8 mouse cellular contexts compared by ENCODE assay signal in genomic region chr11:118490566-118491218, GRCm38 (mm10). TPM values are rescaled to one million over a fixed set of nuclear protein-coding genes. Genes with fewer than 3 reads are reported as not detected.
A peak's percentile ranks its signal among the peaks of the same experiment; 100 is the strongest.
DNase-seq lines count a peak whose midpoint lies in the region; ATAC-seq and TF ChIP-seq lines count a peak whose summit lies in the region.

No protein-coding gene starts in this region.

- DNase-seq in cerebellum, adult 11 months, result peak; percentile 52
- peak; percentile 90 to 93 for DNase-seq in cerebellum, postnatal 10 days
- peak; percentile 63 to 67 for DNase-seq in gastrocnemius, adult 8-10 months (ENCODE audit: low spot score in 2 of 2)
- no peak for DNase-seq in liver, adult 2 months (ENCODE audit: extremely low read depth, low read depth, low spot score)
- peak; percentile 76 for DNase-seq in naive thymus-derived CD4-positive, alpha-beta T cell, adult 2 months (ENCODE audit: low read depth)

- no peak overlapping the region for H3K27ac ChIP-seq in hindbrain, embryonic 16.5 days (ENCODE audit: low read depth, low read length)
- no peak overlapping the region for H3K27ac ChIP-seq in liver, adult 2 months (replicated peaks; ENCODE audit: insufficient read depth, low read depth, low read length)
- no peak overlapping the region for H3K27ac ChIP-seq in testis, adult 2 months (ENCODE audit: control insufficient read depth, insufficient read depth, low read depth, low read length)

- H3K36me3 ChIP-seq in hindbrain, embryonic 16.5 days (ENCODE audit: control insufficient read depth, insufficient read depth, low read length), result no peaks in the 10 kb centered on the region; the same call in 1 of the 2 replicates
- H3K36me3 ChIP-seq in liver, adult 2 months (ENCODE audit: control insufficient read depth, insufficient read depth, low read length), result peaks cover 1% of the 10 kb centered on the region; the same call in 1 of the 2 replicates
- no peaks in the 10 kb centered on the region for H3K36me3 ChIP-seq in testis, adult 2 months (ENCODE audit: control insufficient read depth, insufficient read depth, low read length)

- no peak for TF ChIP-seq POLR2A in liver, adult 2 months (IDR thresholded peaks at IDR 0.05; ENCODE audit: extremely low read depth, insufficient read depth, low read length)
- TF ChIP-seq POLR2A in testis, adult 2 months (IDR thresholded peaks at IDR 0.05; ENCODE audit: control insufficient read depth, low read depth, low read length), result no peak

- H3K79me2 ChIP-seq in liver, adult 2 months (ENCODE audit: control insufficient read depth, insufficient read depth, low read length), result no peaks in the 10 kb centered on the region

- peaks cover 21% of the 10 kb centered on the region for H3K4me1 ChIP-seq in hindbrain, embryonic 16.5 days (ENCODE audit: control insufficient read depth, insufficient read depth, low read depth, low read length)
- H3K4me1 ChIP-seq in liver, adult 2 months (ENCODE audit: control insufficient read depth, insufficient read depth, low read length), result no peaks in the 10 kb centered on the region
- H3K4me1 ChIP-seq in testis, adult 2 months (ENCODE audit: control insufficient read depth, insufficient read depth, low read length), result peaks cover 12% of the 10 kb centered on the region

- no peak for ATAC-seq in cerebellum, adult (ENCODE audit: insufficient number of reproducible peaks, low FRiP score, low TSS enrichment)
- ATAC-seq in hindbrain, embryonic 16.5 days, result no peak

- H3K4me2 ChIP-seq in hindbrain, embryonic 16.5 days (ENCODE audit: low read length), result no peak overlapping the region; the same call in 1 of the 2 replicates

- peak; percentile 91 for TF ChIP-seq CTCF in liver, adult 2 months (IDR thresholded peaks at IDR 0.05; ENCODE audit: low read depth, low read length)
- TF ChIP-seq CTCF in testis, adult 2 months (IDR thresholded peaks at IDR 0.05; ENCODE audit: control insufficient read depth, insufficient read depth, insufficient replicate concordance, low read depth, low read length), result peak; percentile 75; the same call in 1 of the 2 replicates

- H3K9ac ChIP-seq in hindbrain, embryonic 16.5 days (ENCODE audit: low read depth, low read length), result 0 out of 2 replicates have a peak overlapping the region, but pooled peaks have one; percentile 24
- no peak overlapping the region for H3K9ac ChIP-seq in liver, adult 2 months (ENCODE audit: low read depth, low read length)

- no peaks in the 10 kb centered on the region for H3K9me3 ChIP-seq in hindbrain, embryonic 16.5 days (ENCODE audit: control insufficient read depth, low read length)

- WGBS in hindbrain, embryonic 16.5 days, result 18% methylated on average over 22 of the region's 22 CpGs
- WGBS in liver, adult 2 months, result 27% methylated on average over 22 of the region's 22 CpGs

- H3K4me3 ChIP-seq in hindbrain, embryonic 16.5 days (ENCODE audit: low read length), result no peak overlapping the region
- no peak overlapping the region for H3K4me3 ChIP-seq in liver, adult 2 months (ENCODE audit: insufficient read depth, low read depth, low read length)
- H3K4me3 ChIP-seq in testis, adult 2 months (ENCODE audit: control insufficient read depth, low read depth, low read length), result peak overlapping the region; percentile 30

- no peaks in the 10 kb centered on the region for H3K27me3 ChIP-seq in hindbrain, embryonic 16.5 days (replicated peaks; ENCODE audit: control insufficient read depth, insufficient read depth, low read length)
- no peaks in the 10 kb centered on the region for H3K27me3 ChIP-seq in liver, adult 2 months (ENCODE audit: control insufficient read depth, insufficient read depth, low read length)
- H3K27me3 ChIP-seq in testis, adult 2 months (ENCODE audit: control insufficient read depth, insufficient read depth, low read length), result peaks cover 3% of the 10 kb centered on the region; the same call in 1 of the 2 replicates

RNA-seq across cellular contexts. Expression of gene Engase, which starts 14.1 kb away (rescaled TPM):
- 1 to 10 TPM; 4.3 to 6.8 (median 4.5) TPM for total RNA-seq in gastrocnemius, adult 8-10 months (2022)
- polyA plus RNA-seq in hindbrain, embryonic 16.5 days (2015; fragmentation: Nextera tagmentation; extraction: Ambion mirVana), result 6.5 and 8.7 TPM in 2 replicates
- 3.0 and 3.6 TPM in 2 replicates for total RNA-seq in liver, adult 2 months (2014; rRNA removed)
- polyA plus RNA-seq in liver, adult 2 months (2012; rRNA removed), result 8.1 and 8.3 TPM in 2 replicates
- 2.9 and 3.2 TPM in 2 replicates for polyA plus RNA-seq in testis, adult 2 months (2012; rRNA removed)
